10 mouse cellular contexts compared by ENCODE assay signal in the genomic region with DNA sequence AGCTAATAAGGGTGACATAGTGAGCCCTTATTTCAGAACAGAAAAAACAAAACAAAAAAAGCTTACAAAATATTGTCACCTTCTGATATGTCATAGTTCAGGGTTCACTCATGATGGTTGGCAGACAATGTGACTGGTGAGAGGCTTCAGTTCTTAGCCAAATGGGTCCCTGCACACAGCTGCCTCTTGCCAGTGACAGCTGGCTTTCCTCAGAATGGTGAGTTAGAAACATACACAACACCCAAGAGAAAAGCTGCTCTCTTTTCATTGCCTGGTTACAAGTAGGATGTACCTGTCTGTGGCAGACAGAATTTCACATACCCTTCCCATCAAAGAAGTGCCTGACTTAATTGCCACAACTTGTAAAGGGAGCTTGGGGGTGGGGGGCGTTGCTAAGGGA. TPM values are rescaled to one million over a fixed set of nuclear protein-coding genes. Genes with fewer than 3 reads are reported as not detected.
DNase-seq lines count a peak whose midpoint lies in the region; ATAC-seq and TF ChIP-seq lines count a peak whose summit lies in the region.
"Had no signal": no experiment of that assay in that cellular context is flagged by ENCODE, and none has a peak within 500 bp of the region (broad histone marks: within the 10 kb centered on the region; RNA-seq: fewer than 3 reads in every experiment).

No protein-coding gene starts in this region.

- no peak for ATAC-seq in embryonic facial prominence, embryonic 12.5 days (ENCODE audit: insufficient number of reproducible peaks, insufficient read depth, low FRiP score, low TSS enrichment)
- no peak for ATAC-seq in kidney, embryonic 16.5 days (ENCODE audit: low FRiP score, low TSS enrichment)
- no peak for ATAC-seq in kidney, embryonic 14.5 days (ENCODE audit: low FRiP score, low TSS enrichment)
- no peak for ATAC-seq in stomach, embryonic 14.5 days (ENCODE audit: insufficient number of reproducible peaks, insufficient read depth, low FRiP score, low read depth)
- no peak for ATAC-seq in stomach, postnatal 0 days (ENCODE audit: low FRiP score, low TSS enrichment)
- ATAC-seq in cerebellum, adult (ENCODE audit: insufficient number of reproducible peaks, low FRiP score, low TSS enrichment): no peak

- H3K9me3 ChIP-seq in embryonic facial prominence, embryonic 12.5 days: no peaks in the 10 kb centered on the region
- H3K9me3 ChIP-seq in embryonic facial prominence, embryonic 10.5 days: no peaks in the 10 kb centered on the region
- no peaks in the 10 kb centered on the region for H3K9me3 ChIP-seq in kidney, embryonic 16.5 days (ENCODE audit: low read length)
- no peaks in the 10 kb centered on the region for H3K9me3 ChIP-seq in kidney, embryonic 14.5 days (ENCODE audit: control insufficient read depth, low read length)
- no peaks in the 10 kb centered on the region for H3K9me3 ChIP-seq in stomach, embryonic 14.5 days (ENCODE audit: control insufficient read depth, low read depth, low read length)
- H3K9me3 ChIP-seq in stomach, postnatal 0 days (ENCODE audit: control insufficient read depth, low read length): no peaks in the 10 kb centered on the region
- H3K9me3 ChIP-seq: midbrain, embryonic 10.5 days had no signal

- no peak for TF ChIP-seq CTCF in stomach, postnatal 0 days (IDR thresholded peaks at IDR 0.05; ENCODE audit: low read depth)
- TF ChIP-seq CTCF in layer of hippocampus, adult 2 months (conservative IDR thresholded peaks at IDR 0.05): no peak

- H3K4me3 ChIP-seq in embryonic facial prominence, embryonic 12.5 days: no peak overlapping the region
- no peak overlapping the region for H3K4me3 ChIP-seq in embryonic facial prominence, embryonic 10.5 days
- H3K4me3 ChIP-seq in kidney, embryonic 16.5 days (ENCODE audit: low read length): peak overlapping the region; percentile 43; the same call in 1 of the 2 replicates
- no peak overlapping the region for H3K4me3 ChIP-seq in kidney, embryonic 14.5 days (ENCODE audit: low read length)
- H3K4me3 ChIP-seq in stomach, embryonic 14.5 days (ENCODE audit: low read depth, low read length): no peak overlapping the region
- no peak overlapping the region for H3K4me3 ChIP-seq in stomach, postnatal 0 days (ENCODE audit: low read depth, low read length)
- H3K4me3 ChIP-seq in layer of hippocampus, adult 2 months: no peak overlapping the region; the same call in 1 of the 2 replicates

- H3K4me1 ChIP-seq in embryonic facial prominence, embryonic 12.5 days: no peaks in the 10 kb centered on the region; the same call in 1 of the 2 replicates
- peaks cover 4% of the 10 kb centered on the region; the same call in 1 of the 2 replicates for H3K4me1 ChIP-seq in embryonic facial prominence, embryonic 10.5 days
- peaks cover 4% of the 10 kb centered on the region; the same call in 1 of the 2 replicates for H3K4me1 ChIP-seq in kidney, embryonic 16.5 days (ENCODE audit: insufficient read depth, low read length)
- no peaks in the 10 kb centered on the region for H3K4me1 ChIP-seq in kidney, embryonic 14.5 days (ENCODE audit: control insufficient read depth, insufficient read depth, low read length)
- H3K4me1 ChIP-seq in stomach, embryonic 14.5 days (ENCODE audit: control insufficient read depth, insufficient read depth, low read length): no peaks in the 10 kb centered on the region
- H3K4me1 ChIP-seq in stomach, postnatal 0 days (replicated peaks; ENCODE audit: control insufficient read depth, insufficient read depth): 0 out of 2 replicates have a peak, but pooled peaks cover 2% of the 10 kb centered on the region

- H3K4me2 ChIP-seq in embryonic facial prominence, embryonic 12.5 days (replicated peaks): peak overlapping the region; percentile 49; the same call in 1 of the 2 replicates
- H3K4me2 ChIP-seq in kidney, embryonic 16.5 days (replicated peaks; ENCODE audit: low read depth, low read length): peak overlapping the region; percentile 49; the same call in 1 of the 2 replicates
- no peak overlapping the region; the same call in 1 of the 2 replicates for H3K4me2 ChIP-seq in kidney, embryonic 14.5 days (replicated peaks; ENCODE audit: low read depth, low read length)
- H3K4me2 ChIP-seq in stomach, embryonic 14.5 days (replicated peaks; ENCODE audit: low read depth, low read length): 0 out of 2 replicates have a peak overlapping the region, but pooled peaks have one; percentile 39
- no peak overlapping the region for H3K4me2 ChIP-seq in stomach, postnatal 0 days (replicated peaks; ENCODE audit: low read depth)

- no peak overlapping the region for H3K9ac ChIP-seq in embryonic facial prominence, embryonic 12.5 days
- no peak overlapping the region for H3K9ac ChIP-seq in kidney, embryonic 16.5 days (replicated peaks; ENCODE audit: low read length)
- H3K9ac ChIP-seq in kidney, embryonic 14.5 days (ENCODE audit: low read depth, low read length): no peak overlapping the region
- H3K9ac ChIP-seq in stomach, embryonic 14.5 days (replicated peaks; ENCODE audit: low read depth, low read length): no peak overlapping the region
- H3K9ac ChIP-seq in stomach, postnatal 0 days (ENCODE audit: low read length): no peak overlapping the region

- TF ChIP-seq EP300 in stomach, postnatal 0 days (optimal IDR thresholded peaks at IDR 0.05): no peak

- 41% methylated on average over 1 of the region's 1 CpGs for whole genome bisulfite sequencing in embryonic facial prominence, embryonic 12.5 days
- 49% methylated on average over 1 of the region's 1 CpGs for WGBS in embryonic facial prominence, embryonic 10.5 days
- 21% methylated on average over 1 of the region's 1 CpGs for WGBS in kidney, embryonic 16.5 days
- 32% methylated on average over 1 of the region's 1 CpGs for WGBS in kidney, embryonic 14.5 days
- 30% methylated on average over 1 of the region's 1 CpGs for WGBS in stomach, embryonic 14.5 days
- WGBS in stomach, postnatal 0 days: 42% methylated on average over 1 of the region's 1 CpGs

- no peak overlapping the region for H3K27ac ChIP-seq in embryonic facial prominence, embryonic 12.5 days
- H3K27ac ChIP-seq in embryonic facial prominence, embryonic 10.5 days (replicated peaks): no peak overlapping the region
- H3K27ac ChIP-seq in kidney, embryonic 16.5 days (ENCODE audit: low read length): no peak overlapping the region
- H3K27ac ChIP-seq in kidney, embryonic 14.5 days (ENCODE audit: low read depth, low read length): no peak overlapping the region
- H3K27ac ChIP-seq in stomach, embryonic 14.5 days (ENCODE audit: low read length): no peak overlapping the region
- H3K27ac ChIP-seq in stomach, postnatal 0 days (replicated peaks): no peak overlapping the region
- no peak overlapping the region for H3K27ac ChIP-seq in layer of hippocampus, adult 2 months
- H3K27ac ChIP-seq: hindbrain, postnatal 0 days; midbrain, embryonic 10.5 days had no signal

- H3K27me3 ChIP-seq in embryonic facial prominence, embryonic 12.5 days: peaks cover 7% of the 10 kb centered on the region; the same call in 1 of the 2 replicates
- peaks cover 23% of the 10 kb centered on the region for H3K27me3 ChIP-seq in embryonic facial prominence, embryonic 10.5 days (replicated peaks; ENCODE audit: low read depth, poor library complexity, severe bottlenecking)
- no peaks in the 10 kb centered on the region for H3K27me3 ChIP-seq in kidney, embryonic 16.5 days (ENCODE audit: insufficient read depth, low read length)
- H3K27me3 ChIP-seq in kidney, embryonic 14.5 days (ENCODE audit: control insufficient read depth, insufficient read depth, low read length): peaks cover 2% of the 10 kb centered on the region; the same call in 1 of the 2 replicates
- H3K27me3 ChIP-seq in stomach, embryonic 14.5 days (ENCODE audit: control insufficient read depth, insufficient read depth, low read length): no peaks in the 10 kb centered on the region
- H3K27me3 ChIP-seq in stomach, postnatal 0 days (ENCODE audit: control insufficient read depth, insufficient read depth, low read length): no peaks in the 10 kb centered on the region

- DNase-seq in embryonic facial prominence, embryonic 10.5 days (ENCODE audit: low spot score): no peak
- no peak for DNase-seq in stomach, postnatal 0 days (ENCODE audit: low spot score)
- DNase-seq in layer of hippocampus, adult 2 months (ENCODE audit: low spot score in 2 of 2): no peak

- no peaks in the 10 kb centered on the region for H3K36me3 ChIP-seq in embryonic facial prominence, embryonic 12.5 days
- peaks cover 5% of the 10 kb centered on the region; the same call in 1 of the 2 replicates for H3K36me3 ChIP-seq in embryonic facial prominence, embryonic 10.5 days (replicated peaks)
- no peaks in the 10 kb centered on the region for H3K36me3 ChIP-seq in kidney, embryonic 16.5 days (ENCODE audit: insufficient read depth, low read length)
- H3K36me3 ChIP-seq in kidney, embryonic 14.5 days (ENCODE audit: control insufficient read depth, insufficient read depth, low read length): no peaks in the 10 kb centered on the region
- H3K36me3 ChIP-seq in stomach, embryonic 14.5 days (ENCODE audit: control insufficient read depth, insufficient read depth, low read length): no peaks in the 10 kb centered on the region
- no peaks in the 10 kb centered on the region for H3K36me3 ChIP-seq in stomach, postnatal 0 days (ENCODE audit: control insufficient read depth, insufficient read depth, low read length)

RNA-seq across cellular contexts. Expression of gene Zfp90, which starts 18.5 kb away (rescaled TPM):
- 34.6 and 34.7 TPM in 2 replicates for polyA plus RNA-seq in embryonic facial prominence, embryonic 12.5 days (2016; fragmentation: Nextera tagmentation; extraction: Ambion mirVana)
- 24.5 and 26.4 TPM in 2 replicates for polyA plus RNA-seq in embryonic facial prominence, embryonic 10.5 days (2016; fragmentation: Nextera tagmentation; extraction: Ambion mirVana)
- polyA plus RNA-seq in kidney, embryonic 16.5 days (2015; fragmentation: Nextera tagmentation; extraction: Ambion mirVana): 19.3 and 19.8 TPM in 2 replicates
- 15.9 and 19.5 TPM in 2 replicates for polyA plus RNA-seq in kidney, embryonic 14.5 days (2014; fragmentation: Nextera tagmentation; extraction: Ambion mirVana)
- polyA plus RNA-seq in stomach, embryonic 14.5 days (2014; fragmentation: Nextera tagmentation; extraction: Ambion mirVana): 23.8 and 25.4 TPM in 2 replicates
- 8.6 and 8.8 TPM in 2 replicates for polyA plus RNA-seq in stomach, postnatal 0 days (2015; fragmentation: Nextera tagmentation; extraction: Ambion mirVana)
- total RNA-seq in layer of hippocampus, adult 2 months (2021): 10 to 100 TPM; 10.6 to 12.9 TPM

Comparison
In these comparisons a context has a peak if more than half of its experiments do, and no peak if none do; other contexts are left out.
1. H3K4me2 ChIP-seq: peak in embryonic facial prominence, embryonic 12.5 days (single experiment), kidney, embryonic 16.5 days (single experiment) and stomach, embryonic 14.5 days (single experiment); none in kidney, embryonic 14.5 days (single experiment) and stomach, postnatal 0 days (single experiment).